Mouse (Mus musculus) WW6 (cell line): ENCODE results near the gene Dpysl5.

Source experiments
- DNase-seq: peaks from one replicate; pipeline ENCODE4 v3.0.0-alpha.2; 2013; ENCODE audit warnings: low read depth, low spot score

Gene Dpysl5

DNA sequence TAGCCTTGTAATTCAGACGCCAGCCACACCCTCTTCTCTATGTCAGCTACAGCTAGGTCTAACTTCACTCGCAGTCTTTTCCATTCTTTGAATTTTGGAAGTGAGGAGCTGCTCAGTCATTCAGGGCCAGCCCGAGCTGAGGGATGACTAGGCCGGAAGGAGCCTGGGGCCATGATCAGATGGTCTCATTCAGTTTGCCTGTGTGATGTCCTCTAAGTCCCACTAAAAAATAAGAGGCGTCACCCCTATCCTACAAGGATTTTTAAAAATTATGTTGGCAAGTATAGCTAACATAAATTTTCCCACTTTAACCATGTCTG, 52.1 kb downstream of the Dpysl5 start:
- no peak for DNase-seq

DNA sequence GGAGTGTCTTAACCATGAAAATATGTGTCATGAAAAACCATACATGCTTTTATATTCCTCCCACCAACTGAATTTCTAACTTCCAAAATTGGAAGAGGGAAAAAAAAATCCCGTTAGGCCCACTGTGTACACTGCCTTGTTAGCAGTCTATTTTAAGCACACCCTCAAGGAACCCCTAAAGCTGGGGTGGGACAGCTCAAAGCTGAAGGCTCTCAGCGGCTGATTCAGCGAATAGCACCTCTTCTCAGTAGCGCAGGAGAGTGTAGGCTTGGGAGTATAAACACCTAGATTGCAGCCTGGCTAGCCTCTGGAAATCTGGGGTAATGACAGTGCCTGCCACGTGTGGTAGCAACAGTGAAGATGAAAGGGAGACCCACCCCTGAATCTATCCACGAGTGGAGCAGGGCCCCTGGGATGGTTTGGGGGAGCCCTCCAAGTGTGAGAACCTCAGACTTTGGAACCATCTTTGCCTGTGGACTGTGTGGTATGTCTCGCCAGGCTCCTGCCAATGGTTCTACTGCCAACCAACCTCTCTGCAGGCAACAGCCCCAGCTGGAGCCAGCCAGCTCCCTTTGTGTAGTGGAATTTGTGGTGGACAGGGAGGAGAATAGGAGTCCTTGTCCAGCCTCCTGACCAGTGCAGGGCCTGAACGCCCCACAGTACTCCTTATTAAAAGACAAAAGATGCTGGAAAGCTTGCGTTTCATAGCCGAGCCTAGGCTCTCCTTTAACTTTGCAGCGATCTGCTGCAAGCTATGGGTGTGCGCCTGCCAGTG, 54.4 kb downstream of the Dpysl5 start:
- no peak for DNase-seq

DNA sequence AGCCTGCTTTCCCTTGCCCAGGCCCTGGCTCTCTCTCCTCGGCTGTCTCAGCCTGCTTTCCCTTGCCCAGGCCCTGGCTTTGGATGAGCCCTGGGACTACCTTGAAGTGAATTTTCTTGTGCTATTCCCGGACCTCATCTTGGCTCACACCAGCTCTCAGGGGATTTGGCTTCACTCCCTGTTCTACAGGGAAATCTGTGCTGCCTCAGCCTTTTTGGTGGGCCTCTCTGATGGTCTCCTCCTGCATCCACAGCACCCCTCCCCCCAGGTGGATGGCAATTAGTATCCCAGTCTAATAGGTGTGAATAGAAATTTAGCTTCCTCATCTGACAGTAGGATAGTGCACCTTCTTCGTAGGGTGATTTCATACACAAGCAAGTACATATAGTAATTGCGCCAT, 56.7 kb downstream of the Dpysl5 start:
- DNase-seq: no peak

DNA sequence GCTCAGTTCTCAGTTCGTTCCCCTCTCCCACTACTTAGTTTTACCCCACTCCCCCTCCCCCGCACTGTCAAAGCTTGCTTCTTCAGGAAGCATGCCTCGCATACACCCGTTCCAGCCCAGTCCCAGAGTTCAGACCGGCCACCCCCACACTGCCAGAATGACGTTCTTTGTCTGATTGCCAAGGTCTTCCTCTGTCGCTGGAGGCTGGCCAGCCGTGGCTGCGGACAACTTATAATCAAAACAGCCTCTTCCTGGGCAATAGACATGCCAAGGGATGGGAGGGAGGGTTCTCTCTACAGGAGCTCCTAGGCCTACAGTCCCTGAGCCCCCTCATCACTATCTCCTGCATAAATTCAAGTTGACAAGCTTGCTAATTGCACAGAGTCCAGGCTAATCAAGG, 57.2 kb downstream of the Dpysl5 start:
- no peak for DNase-seq

DNA sequence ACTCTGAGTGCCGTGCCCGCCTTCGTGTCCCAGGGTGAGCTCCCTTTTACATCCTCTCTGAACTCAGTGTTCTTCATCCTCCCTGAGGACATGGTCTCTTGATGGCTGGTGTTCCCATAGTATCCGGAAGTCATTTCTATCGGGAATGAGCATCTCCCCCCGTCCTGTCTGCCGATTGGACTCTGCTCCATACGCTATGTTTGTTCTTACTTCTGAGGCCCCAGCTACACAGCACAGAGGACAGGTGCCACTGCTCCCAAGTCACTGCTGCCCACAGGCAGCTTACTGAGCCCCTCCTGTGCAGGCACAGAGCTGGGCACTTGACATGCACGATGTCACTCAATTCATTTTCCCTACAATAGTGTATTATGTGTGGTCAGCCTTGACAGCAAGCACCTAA, 57.7 kb downstream of the Dpysl5 start:
- DNase-seq: no peak

DNA sequence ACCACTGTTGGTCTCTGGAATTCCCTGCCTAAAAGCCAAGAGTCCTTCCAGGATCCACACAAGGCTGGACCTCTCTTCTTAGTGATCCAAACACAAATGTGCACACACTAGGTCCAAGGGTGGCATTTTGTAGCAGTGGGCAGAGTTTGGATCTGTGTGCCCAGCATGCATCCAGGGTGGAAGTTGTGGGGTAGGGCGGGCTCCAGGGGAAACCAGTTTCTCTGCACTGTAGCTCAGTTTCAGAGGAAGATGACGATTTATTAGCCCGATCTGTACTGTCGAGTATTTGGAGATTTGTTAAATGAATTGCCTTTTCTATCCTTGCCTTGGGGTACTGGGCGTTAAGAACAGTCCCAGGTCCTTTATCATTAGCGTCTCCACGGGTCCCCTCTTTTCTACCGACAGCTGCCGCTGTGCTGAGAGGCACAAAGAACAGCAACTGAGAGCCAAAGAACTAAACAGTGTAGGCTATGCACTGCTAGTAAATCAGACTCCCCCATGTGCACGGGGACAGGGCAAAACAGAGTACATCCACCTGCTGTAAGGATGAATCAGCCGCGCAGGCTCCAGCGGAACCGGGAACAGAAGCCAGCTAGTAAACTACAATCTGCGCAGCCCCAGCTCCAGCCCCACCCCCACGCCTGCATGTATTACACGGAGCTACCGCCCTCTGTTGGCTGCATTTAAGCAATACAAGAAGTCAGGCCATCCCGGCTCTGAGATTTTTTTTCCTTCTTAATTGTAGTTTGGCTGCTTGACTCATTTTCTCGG, 63.4 kb downstream of the Dpysl5 start:
- peak; percentile 53 for DNase-seq

DNA sequence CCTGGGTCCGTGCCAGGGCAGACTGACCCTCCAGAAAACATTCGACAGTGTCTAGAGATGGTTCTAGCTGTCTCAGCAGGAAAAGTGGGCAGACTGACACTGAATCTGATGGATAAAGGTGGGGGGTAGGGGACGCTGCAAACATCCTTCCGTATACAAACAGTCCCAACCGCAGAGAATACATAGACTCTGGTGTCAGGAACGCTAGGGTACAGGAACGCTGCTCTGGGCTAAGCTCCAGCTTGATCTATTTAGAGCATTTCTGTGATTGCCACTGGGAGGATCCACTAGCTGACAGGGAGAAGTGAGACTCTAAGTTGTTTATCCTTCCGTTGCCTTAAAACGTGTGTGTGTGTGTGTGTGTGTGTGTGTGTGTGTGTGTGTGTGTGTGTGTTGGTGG, 69.3 kb downstream of the Dpysl5 start:
- no peak for DNase-seq

DNA sequence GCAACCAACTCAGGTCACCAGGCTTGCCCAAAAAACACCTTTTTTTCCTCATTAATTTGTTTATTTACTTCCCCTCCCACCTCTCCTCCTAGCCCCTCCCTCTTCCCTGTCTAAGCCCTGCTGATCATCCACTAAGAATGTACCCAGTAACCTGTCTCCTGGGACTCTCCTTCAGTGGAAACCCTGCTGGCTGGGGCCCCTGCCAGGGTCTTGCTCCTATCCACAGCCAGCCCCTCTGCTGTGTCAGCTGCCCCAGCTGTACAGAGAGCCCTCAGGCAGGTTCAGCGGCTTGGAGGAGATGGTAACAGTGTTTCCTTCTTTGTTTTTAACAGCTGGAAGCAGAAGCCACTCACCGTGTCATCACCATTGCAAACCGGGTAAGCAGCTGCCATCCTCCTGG, 69.8 kb downstream of the Dpysl5 start:
- DNase-seq: no peak

DNA sequence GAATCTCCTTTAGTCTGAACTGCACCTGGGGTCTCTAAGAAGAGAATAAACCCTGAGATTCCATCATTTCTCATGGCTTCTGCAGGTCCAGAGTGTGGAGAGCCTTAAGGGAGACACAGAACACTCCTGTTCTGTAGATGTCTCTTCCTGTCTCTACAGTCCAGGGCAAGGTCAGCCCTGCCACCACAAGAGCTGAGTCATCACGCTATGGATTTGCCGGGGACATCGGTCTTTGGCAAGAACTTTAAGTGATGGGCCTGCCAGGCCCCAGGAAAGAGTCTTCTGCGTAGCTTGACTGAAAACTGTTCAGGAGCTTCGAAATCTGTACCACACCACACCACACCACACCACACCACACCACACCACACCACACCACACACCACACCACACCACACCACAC, 76.0 kb downstream of the Dpysl5 start:
- DNase-seq: no peak

DNA sequence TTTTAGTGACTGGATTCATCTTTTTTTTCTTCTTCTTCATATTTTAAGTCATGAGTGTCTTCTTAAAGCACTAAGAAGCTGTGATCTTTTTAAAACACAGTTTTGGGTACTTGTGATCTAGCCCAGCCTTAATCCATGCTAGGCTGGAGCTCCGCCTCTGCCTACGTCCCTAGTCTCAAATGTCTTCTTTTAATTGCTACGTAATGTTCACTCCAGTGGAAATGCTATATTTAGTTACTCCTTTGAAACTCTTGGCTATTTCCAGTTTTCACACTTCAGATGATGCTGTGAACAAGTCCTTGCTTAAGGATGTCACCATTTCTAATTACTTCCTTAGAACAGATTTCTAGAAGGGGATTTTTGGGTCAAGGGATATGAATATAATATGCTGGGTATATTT, 78.7 kb downstream of the Dpysl5 start:
- no peak for DNase-seq

DNA sequence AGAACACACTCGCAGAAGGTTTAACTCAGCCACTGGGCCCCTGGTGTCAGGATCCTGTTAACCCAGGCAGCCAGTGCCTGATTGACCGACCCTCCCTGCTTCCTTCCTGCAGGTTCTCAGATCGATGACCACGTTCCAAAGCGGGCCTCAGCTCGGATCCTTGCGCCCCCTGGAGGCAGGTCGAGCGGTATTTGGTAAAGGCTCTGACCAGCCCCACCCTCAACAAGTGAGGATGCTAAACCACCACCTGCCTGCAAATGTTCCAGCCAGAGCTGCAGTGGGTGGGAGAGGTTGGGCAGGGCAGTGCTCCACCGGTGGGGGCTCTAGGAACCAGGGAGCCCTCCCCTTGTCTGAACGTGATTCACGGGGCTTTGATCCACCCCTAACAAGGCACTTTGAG, 84.8 kb downstream of the Dpysl5 start:
- DNase-seq: peak; percentile 49

DNA sequence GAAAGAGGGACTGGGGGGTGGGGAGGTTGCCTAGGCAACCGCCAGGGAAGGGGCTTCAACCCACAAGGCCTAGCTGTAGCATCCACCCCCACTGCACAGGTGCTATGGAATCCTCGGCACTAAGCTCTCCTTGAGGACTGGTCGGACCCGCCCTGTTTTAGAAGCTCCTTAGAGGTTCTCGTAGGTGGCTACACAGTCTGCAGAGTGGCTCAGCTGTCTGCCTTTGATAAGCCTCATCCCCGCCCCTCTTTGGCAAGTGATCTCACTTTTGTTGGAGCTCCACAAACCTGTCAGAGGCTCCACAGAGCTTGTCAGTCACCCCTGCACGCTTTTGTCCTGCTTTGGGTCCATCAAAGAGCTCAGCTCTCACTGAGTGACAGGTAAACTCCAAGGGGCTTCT, 86.1 kb downstream of the Dpysl5 start:
- no peak for DNase-seq

DNA sequence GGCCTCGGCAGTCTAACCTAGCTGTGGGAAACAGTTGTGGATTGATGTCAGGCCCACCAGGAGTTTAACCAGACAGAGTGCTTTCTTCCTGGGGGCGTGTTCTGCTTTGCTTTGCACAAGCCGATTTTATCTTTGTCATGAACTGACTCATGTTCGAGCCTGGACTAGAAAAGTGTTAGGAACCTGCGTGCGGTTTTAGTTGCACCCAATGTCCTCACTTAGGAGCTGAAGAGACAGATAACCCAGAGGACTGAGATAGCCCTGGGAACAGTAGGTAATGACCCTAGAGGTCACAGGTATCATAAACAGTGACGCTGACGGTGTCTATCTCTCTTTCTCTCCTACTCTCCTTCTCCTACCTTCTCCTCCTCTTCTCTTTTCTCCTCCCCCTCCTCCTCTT, 86.6 kb downstream of the Dpysl5 start:
- DNase-seq: no peak

DNA sequence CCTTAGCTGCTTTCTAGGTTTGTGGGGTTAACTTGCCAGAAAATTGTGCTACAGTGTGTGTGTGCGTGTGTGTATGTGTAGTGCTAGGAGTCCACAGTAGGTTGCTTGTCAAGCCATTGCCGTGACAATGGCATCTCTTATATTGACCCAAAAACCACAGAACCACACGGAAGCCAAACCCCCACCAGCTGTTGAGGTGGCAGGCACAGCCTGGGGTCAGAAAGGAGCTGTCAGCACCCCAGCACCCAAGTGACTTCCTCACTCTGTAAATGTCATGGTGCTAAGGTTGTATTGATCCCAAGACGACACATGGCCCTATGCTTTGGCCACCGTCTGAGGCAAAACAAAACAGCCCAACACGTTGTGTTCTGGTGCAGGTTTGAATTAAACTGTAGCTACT, 87.6 kb downstream of the Dpysl5 start:
- DNase-seq: no peak

DNA sequence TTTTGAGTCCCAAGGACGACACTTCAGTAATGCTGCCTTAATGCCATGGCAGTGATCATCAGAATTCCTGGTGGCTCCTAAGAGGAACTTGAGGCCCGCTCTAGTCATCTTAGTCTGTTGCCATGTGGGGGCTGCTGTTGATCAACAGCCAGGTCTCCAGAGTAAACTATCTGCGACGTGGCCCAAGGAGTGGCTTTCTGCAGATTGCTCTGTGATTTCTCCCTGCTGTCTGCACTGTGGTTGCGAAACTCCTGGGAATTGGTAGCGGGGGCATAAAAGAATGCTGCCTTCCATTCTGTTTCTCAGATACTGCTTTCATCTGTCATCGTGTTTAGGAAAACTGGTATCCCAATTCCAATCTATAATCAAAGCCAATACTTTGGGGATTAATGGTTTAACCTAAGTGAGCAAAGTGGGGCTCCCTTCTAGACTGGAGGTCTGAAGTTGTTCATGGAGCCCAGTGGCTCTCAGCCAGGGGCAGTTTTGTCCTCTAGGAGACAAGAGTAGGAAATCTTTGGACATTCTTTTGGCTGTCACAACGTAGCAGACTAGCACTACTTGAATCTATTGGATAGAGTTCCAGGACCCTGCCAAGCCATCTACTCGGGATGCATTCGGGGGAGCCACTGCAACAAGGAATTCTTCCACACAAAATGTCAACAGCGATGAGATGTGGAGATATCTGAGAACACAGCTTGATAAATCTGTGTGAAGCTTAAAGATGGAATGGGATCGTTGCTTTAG, 91.5 kb downstream of the Dpysl5 start:
- DNase-seq: no peak

DNA sequence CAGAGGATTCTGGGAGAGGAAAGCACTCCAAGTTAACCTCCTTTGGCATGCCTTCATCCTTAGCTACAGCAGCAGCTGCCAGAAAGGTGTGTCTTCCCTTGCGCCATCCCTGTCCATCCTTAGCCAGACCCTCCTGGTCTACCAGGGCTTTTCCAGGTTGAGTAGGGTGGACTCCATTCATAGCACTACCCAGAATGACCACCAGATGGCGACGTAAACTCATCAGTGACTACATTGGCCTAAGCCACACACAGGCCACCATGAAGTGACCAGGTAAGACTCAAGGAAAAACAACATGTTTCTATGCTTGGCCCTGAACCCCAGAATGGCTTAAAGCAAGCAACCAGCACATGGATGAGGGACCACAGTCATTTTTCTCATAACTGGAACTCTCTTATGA, 94.7 kb downstream of the Dpysl5 start:
- peak; percentile 61 for DNase-seq

DNA sequence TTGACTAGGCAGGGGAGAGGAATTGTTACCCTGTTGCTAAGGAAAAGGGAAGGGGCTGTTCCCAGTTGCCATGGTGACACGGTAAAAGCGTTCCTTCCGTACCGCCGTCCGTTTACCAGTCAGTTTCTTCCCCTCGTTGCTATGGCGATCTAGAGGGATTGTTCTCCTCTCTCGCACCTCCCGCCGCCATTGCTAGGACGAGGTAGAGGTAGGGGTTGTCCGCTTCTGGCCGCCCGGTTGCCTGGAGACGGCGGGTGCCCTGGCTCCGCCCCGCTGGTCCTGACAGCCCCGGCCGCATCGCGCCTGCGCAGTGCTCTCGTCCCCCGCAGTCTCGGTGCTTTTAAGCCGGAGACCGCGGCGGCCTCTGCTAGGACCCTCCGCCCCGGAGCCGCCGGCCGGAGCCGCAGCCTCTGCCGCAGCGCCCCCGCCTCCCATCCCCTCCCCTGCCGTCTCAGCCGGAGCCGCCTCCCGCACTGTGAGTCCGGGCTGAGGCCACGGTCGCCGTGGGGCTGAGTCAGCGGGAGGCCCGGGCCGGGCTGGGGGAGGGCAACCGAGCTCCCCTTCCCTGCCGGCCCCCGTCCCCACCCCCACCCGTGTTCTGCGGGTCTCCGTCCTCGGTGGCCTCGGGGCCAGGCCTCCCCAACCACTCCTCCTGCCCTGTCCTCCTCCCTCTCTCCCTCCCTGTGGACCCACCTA, 103.2 kb downstream of the Dpysl5 start, which contains the start of gene Mapre3:
TSS of gene Mapre3 (plus strand) at position 218 of the 696 bp plus-strand sequence.
- DNase-seq: peak; percentile 84

DNA sequence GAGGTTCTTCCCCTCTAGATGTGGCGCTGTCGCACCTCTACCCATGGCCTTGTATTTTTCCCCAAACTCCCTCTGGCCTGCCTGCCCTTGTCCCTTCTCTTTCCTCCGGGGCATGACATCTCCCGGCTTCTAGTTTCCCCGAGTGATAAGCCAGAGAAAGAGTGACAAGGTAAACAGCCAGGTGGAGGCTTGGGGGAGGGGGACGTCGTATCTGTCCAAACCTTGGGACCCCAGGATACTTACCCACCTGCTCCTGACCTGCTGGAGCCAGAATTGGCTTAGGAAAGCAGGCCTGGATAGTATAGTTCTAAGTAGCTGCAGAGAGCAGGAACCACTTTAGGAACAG, 103.7 kb downstream of the Dpysl5 start:
- no peak for DNase-seq

DNA sequence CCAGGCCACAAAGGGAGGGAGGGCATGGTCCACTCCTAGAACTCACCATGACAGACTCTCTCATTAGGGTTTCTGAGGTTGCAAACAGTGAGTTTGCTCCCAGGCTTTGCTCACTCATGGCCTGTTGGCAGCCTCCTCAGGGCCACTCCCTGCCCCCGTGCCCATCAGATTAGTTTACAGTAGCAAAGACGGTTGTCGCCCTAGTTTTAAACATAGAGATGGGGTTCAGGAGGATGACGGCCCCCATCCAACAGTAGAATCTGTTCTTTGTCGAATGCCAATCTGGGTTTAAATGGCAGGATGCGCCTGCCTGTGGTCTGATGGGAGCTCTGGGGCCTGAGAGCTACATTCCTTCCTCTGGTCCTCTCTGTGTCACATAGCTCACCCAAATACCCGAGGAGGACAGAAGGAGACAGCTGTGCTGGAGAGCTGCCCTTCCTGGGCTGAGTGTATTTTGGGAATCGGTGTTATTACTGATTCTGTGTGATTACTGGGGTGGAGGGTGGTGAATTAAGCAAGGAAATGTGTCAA, 105.0 kb downstream of the Dpysl5 start:
- no peak for DNase-seq

DNA sequence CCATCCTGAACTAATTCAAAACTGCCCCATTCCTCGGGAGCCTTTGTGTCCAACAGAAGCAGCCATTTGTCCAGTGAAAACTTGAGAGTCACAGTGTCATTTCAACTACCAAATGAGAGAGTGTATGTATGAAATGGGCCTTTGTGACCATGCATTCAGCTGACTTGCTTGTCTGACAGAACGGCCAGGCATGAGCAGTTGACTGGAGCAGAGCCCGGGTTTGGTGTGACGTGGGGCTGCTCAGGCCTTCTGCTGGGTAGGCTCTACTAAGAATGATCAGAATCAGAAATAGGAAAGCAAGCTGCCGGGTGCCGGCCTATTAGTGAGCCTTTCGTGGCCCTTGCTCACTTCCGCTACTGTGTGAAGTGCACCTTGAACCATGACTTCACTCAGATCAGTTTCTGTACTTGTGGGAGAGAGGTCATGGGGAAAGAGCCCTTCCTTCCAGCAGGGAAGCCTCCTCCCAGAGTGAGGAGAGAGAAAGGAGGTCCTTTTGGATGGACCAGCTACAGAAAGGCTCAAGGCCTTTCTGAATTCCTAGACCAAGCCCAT, 107.5 kb downstream of the Dpysl5 start:
- no peak for DNase-seq

DNA sequence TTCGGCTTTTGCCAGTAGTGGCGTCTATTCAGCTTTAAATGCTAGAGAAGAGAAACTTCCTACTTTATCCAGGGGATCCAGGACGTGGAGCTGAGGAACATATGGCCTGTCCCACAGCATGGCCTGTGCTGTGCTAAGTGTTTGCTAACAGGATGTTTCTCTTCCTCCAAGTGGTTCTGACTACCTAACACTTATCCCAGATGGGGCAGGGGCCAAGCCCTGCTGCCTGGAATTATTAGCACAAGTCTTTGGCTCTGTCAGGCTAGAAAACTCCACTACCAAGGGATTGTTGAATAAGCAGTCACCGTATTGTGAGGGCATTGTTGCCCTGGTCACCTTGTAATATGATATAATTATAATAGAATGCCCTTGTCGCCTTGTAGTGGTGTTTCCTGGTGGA, 111.3 kb downstream of the Dpysl5 start:
- DNase-seq: no peak

DNA sequence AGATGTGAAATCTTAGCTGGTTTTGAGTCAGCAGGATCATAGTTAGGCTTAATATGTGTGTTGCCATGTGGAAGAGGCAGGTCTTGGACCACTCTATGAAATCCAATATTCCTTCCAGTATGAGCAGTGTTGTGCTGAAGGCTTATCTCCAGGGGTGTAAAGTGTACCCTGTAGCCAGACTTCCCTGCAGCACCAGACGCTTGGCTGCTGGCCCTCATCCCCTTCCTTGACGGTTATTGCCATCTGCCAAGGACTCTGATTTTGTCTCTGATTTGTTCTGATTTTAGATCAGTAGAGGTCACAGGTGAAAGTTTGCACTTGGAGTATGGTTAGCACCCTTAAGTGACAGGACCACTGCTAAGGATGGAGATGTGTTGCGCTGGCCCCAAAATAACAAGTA, 111.7 kb downstream of the Dpysl5 start:
- no peak for DNase-seq
